Mouse (Mus musculus): ENCODE results near the gene Wfdc2. TPM values are rescaled to one million over a fixed set of nuclear protein-coding genes. Genes with fewer than 3 reads are reported as not detected.
A peak's percentile ranks its signal among the peaks of the same experiment; 100 is the strongest.
"Not testable (repeated sequence)": the region's sequence is repeated elsewhere in the genome, so short reads cannot be mapped to it uniquely, and the experiment has no call there.

Gene Wfdc2
- total RNA-seq, 2 experiments from 2014 or later = 2.1 TPM; not detected in 1

DNA sequence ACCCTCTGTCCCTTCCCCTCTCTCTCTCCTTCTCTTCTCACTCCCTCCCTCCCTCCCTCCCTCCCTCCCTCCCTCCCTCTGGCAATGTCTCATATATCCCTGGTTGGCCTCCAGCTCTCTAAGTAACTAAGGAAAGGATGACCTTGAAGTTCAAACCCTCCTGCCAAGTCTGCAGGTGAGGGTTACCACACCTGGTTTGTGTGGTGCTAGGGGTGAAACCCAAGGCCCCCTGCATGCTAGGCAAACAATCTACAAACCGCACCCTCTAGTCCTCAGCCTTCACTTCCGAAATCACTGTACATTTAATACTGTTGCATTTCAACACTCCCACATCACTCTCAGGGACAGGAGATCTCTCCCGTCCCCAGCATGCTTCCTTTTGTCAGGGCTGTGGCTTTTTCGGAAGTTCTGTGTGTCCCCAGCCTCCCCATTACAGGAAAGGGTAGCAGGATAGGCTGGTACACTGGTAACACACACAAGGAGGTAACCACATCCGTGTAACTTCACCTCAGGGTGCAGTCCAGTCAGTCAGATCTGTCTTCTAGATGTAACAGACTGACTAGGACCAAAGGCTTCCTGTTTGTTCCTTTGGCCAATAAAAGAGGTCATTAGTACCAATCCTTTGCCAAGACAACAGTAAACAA is 17.6 kb upstream of the Wfdc2 start:
- DNase-seq = no peak
- intact Hi-C loops (cut with DNase I) = no loop called here

DNA sequence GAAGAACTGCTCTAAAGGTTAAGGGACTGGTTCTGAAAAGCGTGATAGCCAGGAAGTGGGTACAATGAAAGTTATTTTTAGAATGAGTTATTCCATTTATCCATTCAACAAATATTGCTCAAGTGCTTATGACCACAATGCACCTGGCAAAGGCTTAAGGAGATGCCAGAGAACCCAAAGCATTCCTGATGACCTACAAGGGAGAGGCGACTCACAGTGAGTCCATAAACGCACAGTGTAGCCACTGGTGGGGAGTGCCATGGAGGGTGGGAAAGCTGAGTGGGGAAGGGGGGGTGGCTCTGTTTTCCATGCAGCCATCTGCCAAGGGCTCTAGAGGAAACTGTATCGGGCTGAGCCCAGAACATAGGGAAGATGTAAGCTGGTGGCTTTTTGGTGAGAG is 12.9 kb upstream of the Wfdc2 start:
- intact Hi-C loops (cut with DNase I) = no loop called here
- no peak for DNase-seq

DNA sequence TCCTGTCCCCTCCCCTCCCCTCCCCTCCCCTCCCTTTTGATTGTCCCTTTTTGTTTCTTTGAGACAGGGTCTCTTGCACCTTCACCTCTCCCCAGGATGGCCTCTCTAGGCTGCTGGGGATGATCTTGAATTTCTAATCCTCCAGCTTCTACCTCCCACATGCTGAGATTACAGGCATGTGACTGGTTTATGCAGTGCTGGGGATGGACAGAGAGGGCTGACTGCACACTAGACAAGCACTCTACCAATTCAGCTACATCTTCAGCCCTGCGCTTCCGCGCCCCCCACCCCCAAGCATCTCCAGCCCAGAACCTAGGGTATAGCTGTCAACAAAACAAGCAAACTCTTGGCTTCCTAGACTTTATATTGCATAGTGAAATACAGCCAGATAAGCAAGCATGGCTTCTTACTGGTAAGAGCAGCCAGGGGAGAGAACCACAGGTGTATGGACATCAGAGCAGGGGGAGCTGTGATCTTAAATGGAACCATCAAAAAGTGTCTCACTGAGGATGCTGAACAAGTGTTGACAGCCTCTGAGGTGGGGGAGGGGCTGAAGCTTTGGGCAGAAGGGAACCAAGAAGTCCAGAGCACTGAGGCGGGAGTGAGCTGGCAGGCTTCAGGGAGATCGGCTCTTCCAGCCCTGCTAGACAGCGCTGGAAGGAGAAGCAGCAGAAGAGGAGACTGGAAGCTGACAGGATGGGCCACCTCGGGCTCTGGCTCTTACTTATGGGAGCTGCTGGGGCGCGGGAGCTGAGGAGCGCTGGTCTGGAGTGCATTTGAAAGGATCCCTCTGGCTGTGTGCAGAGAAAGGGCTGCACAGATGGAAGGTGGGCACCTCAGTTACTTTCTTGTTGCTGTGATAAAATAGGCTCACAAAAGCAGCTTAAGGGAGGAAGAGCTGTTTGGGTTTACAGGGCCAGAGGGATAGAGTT is 12.0 kb upstream of the Wfdc2 start:
- peak; percentile 21 for DNase-seq
- intact Hi-C loops (cut with DNase I) = no loop called here

DNA sequence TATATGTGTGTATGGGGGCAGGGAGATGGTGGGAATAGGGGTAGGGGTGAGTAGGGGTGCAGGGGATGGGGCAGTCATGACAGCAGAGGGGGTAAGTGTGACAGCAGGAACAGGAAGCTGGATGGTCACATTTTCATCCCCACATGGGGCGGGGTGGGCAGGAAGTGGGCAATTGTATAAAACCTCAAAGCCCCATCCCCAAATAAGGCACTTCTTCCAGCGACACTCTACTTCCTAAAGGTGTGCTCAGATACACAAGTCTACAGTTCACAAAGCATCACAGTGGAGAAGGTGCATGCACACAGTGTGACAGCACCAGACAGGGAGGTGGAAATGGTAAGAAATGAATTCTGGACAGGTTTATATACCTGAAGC is 11.3 kb upstream of the Wfdc2 start:
- intact Hi-C loops (cut with DNase I) = no loop called here
- DNase-seq = no peak

DNA sequence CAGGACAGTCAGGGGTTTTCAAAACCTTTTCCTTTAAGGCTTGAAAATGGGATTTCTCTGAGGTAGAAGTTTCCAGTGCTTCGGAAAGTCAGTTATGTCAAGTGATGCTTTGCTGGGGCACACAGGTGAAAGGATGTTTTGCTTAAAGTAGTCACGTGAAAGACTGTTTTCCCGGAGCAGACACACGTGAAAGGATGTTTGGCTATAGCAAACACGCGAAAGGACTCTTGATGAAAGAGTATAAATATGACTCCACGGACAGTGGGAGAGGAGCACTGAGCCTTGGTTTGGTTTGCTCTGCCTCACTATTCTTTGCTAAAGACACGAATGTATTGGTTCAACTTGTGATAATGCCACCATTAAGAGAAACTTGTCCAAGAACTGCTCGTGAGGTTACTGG is 10.7 kb upstream of the Wfdc2 start:
- no peak for DNase-seq
- intact Hi-C loops (cut with DNase I) = no loop called here

DNA sequence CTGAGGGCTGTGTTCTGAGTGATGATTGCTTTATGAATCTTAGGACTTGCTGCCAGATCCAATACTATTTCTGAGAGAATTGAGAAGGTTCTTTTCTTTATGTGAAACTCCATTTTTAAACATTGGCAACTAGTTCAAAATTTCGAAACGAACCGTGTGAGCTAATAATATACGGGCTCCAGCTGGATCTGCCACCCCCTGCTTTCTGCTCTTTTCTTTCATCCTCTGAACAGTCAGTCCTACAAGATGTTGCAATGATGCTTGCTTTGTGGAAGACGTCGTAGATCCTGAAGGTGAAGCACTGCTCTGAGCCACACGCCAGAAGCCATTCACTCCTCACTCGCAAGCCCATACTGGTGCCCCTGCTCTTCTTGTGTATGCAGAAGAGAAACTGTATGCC is 3.8 kb upstream of the Wfdc2 start:
- intact Hi-C loops (cut with DNase I) = no loop called here
- DNase-seq = no peak

DNA sequence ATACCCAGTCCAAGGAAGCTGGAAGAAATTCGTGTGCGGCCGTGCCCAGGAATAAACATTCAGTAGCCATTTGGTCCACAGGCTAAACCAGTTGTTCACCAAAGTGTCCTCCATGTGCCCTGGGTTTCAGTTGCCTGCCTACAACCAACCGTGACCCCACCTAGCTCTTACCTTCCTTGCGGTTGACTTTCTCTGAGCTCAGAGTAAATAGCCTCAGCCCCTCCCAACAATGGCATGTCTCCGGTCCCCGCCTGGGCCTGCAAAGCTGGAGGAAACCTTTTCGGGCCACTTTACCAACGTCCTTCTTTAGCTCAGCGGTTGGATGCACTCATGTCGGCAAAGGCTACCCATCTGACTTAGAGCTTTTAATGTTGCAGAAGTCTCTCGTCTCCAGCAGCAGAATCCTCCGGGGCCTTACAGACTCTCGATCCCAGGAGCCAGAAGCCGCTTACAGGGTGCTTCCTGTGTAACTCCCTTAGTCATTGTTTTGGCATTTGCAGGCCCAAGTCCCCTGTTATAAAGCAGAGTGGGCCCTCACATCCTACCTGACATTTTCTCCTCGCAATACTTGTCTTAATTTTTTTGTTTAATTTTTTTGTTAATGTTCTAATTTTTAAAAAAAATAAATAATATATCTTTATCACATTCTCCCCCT is 3.1 kb upstream of the Wfdc2 start:
- DNase-seq = no peak
- intact Hi-C loops (cut with DNase I) = no loop called here

DNA sequence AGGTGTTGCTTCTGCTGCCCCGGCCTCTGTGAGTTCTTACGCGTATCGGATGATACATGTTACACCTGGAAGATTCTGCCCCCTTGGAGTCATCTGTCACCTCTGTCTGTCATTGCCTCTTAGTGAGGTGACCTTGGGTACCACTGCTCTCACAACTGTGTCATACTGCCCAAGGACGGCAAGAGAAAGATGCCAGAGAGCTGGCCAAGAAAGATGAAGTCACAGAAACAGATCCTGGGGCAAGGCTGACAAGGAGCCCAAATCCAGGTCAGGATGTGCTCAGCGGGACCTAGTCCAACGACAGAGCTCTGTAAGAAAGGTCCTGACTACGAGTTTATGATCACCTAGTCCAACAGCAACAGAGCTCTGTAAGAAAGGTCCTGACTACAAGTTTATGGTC is 2.1 kb upstream of the Wfdc2 start:
- intact Hi-C loops (cut with DNase I) = loop anchor here (10.0 kb wide), 1 partner anchor 135 kb away; no protein-coding TSS in a partner anchor
- no peak for DNase-seq

DNA sequence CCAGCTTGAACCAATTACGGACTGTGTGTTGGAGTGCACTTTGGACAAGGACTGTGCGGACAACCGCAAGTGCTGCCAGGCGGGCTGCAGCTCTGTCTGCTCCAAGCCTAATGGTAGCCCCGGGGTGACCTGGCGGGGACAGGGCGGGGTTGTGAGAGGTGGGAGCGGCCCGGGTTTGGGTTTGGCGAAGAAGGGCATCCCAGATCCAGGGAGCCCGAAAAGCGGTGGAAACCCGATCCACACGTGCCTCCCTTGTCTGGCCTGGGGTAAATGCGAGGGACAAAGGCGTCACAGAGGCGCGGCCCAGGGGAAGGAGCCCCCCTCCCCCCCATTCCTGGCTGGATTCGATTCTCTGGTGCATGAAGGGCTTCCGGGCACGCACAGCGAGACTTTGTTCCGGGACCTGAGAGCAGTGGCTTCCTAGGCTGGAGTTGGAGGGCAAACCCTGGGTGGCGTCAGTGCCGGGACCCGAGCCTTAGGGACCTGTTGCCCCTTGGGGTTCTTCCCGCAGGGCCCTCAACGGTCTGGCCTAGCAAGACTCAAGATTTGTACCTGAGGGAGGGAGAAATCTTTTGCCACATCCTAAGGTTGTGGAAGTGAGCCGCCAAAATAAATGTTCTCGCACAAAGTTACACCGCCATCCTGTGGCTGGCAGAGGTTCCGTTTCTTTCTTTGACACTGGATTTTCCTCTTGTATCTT is 1.3 kb downstream of the Wfdc2 start:
- DNase-seq = peak; percentile 17
- intact Hi-C loops (cut with DNase I) = loop anchor here (10.0 kb wide), 1 partner anchor 139 kb away; no protein-coding TSS in a partner anchor

DNA sequence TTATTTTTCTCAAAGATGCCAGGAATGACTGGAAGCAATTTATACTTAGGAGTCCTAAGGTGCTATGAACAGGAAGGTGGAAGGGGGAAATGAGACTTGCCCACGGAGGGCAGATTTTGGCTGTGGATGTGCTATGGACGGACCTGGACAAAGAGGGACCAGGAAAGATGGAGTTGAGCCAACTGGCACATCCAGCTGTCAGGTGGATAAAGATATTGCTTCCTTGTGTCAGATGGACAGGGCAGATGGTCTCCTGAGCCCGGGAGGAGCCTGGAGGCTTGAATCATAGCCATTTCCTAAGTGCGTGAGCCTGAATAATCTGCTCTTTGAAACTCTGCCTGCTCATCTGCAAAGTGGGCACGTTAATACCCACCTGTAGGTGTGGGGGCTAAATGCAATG is 2.1 kb downstream of the Wfdc2 start:
- intact Hi-C loops (cut with DNase I) = loop anchor here (10.0 kb wide), 1 partner anchor 140 kb away; no protein-coding TSS in a partner anchor
- peak; percentile 37 for DNase-seq

DNA sequence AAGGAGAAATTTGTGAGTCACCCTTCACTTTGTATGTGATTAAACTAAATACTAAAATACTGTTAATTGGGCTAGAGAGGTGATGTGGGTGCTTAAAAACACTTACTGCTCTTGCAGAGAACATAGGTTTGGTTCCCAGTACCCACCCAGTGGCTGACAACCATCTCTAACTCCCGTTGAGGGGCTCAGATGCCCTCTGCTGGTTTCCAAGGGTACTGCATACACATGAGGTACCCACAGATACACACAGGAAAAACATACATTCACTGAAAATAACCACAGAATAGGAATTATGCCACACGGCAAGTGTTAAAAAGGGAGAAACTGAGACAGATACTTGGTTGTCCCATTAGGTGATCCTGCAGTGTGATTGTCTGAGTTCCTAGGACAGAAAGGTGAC is 4.8 kb downstream of the Wfdc2 start:
- intact Hi-C loops (cut with DNase I) = loop anchor here (10.0 kb wide), 1 partner anchor 142 kb away; no protein-coding TSS in a partner anchor
- no peak for DNase-seq

DNA sequence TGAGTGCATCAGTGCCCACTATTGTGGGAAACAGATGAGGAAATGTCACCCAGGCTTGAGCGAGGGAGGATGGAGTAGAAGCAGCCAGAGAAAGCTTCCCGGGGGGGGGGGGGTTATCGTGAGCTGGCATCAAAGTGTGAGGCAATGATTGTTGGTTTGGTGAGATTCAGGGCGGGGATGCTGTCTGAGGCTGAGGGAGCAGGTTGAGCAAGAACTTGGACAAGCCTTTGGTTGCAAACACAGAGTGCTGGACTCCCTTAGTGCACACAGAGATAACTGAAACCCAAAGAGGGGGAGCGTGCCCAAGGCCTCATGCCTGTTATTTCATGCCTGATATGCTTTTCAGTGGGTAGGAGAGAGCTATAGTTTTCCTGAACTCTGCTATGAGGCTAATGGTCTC is 5.2 kb downstream of the Wfdc2 start:
- DNase-seq = no peak
- intact Hi-C loops (cut with DNase I) = loop anchor here (10.0 kb wide), 1 partner anchor 143 kb away; no protein-coding TSS in a partner anchor

DNA sequence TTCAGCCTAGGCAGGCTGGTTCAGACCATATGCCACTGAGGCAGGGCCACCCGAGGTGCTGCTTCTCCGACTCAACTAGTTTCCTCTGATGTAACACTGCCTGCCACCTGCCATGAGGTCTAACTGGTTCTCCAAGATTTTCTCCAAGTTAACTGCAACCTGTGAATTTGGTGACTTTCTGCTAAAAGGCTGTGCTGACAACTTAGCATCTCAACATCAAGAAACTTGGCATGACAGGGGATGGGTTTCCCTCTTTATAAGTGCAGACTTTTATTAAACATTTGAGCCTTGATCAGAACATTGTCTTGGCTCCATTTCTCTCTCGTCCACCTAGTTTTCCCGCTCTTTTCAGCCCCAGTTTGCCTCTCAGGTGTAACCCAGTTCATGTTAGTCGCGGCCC is 11.1 kb downstream of the Wfdc2 start, which contains the start of gene Spint3:
Gene Spint3, minus strand, starts transcription at position 101 of the 400 bp plus-strand sequence.
- intact Hi-C loops (cut with DNase I) = not testable (repeated sequence)

DNA sequence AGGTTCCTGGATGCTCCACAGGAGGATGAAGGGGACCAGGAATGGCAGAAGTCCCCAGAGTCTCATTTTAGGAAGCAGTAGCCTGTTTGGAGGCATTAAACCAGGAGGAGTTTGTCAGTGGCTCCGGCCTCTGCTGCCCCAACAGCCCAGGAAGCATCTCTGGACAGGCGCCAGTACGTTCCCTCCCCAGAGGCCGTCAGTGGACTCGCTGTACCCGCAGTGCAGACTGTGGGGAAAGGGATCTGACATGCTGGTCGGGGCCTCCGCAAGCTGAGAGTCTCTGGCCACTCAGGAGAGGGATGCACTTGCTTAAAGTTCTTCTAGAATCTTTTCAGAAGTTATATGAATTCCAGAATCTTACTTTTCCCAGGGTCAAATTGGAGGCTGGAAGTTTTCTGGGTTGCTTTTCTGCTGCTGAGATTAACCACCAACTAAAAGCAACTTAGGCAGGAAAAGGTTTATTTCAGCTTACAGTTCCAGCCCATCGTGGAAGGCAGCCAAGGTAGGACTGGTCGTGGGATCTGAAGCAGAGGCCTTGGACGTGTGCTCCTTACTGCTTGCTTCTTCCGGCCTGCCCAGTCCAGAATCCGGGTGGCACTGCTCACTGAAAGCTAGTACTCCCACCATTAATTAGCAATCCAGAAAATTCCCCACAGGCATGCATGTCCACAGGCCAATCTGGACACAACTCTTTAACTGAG is 23.0 kb downstream of the Wfdc2 start, which contains the start of gene Wfdc6a:
Gene Wfdc6a, minus strand, starts transcription at position 423 of the 701 bp plus-strand sequence.
- intact Hi-C loops (cut with DNase I) = not testable (repeated sequence)

More for the DNA sequence above, 11.1 kb downstream of the Wfdc2 start, which contains the start of gene Spint3:
- not testable (repeated sequence) for DNase-seq

DNA sequence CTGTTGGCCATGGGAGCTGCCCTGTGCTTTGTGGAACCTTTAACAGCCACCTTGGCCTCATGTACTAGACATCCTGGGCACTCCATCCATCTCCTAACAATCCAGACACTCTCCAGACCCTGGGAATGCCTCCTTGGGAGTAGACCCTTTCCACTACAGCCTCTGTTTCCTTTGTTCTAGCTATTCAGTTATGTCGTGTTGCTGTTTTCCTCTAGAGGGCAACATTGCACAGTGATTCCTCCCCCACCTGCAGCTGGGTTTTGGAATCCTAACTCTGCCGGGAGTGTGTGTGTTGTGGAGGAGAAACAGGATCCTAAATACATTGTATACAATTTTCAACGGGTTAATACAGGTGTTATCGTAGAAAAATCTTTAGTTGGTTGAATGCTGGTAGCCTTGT is 29.8 kb downstream of the Wfdc2 start:
- DNase-seq = peak; percentile 13
- intact Hi-C loops (cut with DNase I) = loop anchor here (2.0 kb wide), 1 partner anchor 135 kb away; no protein-coding TSS in a partner anchor

More for the DNA sequence above, 23.0 kb downstream of the Wfdc2 start, which contains the start of gene Wfdc6a:
- DNase-seq = not testable (repeated sequence)

DNA sequence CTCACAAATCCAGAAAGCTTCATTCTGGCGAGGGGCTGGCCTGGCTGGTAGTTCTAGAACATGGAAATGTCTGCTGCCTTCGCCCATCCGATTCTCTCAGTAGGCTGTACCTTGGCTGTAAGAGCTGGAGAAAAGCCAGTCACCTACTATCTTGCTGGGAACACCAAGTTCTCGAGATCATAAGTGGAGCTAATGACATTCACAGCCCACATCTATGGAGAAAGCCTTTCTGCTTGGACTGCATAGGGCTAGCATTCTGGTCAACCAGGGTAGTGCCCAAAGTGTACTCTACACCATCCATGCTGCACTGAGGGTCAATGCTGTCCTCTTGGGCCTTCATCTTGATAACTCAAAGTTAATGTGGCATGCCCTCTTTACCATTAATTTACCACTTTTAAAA is 31.3 kb downstream of the Wfdc2 start, which contains the start of gene Eppin:
Gene Eppin, minus strand, starts transcription at position 101 of the 400 bp plus-strand sequence.
- DNase-seq = no peak
- intact Hi-C loops (cut with DNase I) = loop anchor here (2.0 kb wide), 1 partner anchor 133 kb away; no protein-coding TSS in a partner anchor

DNA sequence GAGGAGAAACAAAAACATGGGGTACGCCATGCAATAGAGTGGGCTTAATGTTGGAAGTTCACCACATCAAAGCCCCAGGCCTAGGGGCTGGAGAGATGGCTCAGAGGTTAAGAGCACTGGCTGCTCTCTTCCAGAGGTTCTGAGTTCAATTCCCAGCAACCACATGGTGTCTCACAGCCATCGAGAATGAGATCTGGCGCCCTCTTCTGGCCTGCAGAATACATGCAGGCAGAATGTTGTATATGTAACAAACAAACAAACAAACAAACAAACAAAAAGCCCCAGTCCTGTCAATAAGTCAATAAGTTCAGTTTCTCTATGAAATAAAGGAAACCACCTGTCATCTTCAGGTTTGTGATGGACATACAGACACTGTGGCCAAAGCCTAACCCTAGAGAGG is 38.0 kb downstream of the Wfdc2 start:
- intact Hi-C loops (cut with DNase I) = no loop called here

DNA sequence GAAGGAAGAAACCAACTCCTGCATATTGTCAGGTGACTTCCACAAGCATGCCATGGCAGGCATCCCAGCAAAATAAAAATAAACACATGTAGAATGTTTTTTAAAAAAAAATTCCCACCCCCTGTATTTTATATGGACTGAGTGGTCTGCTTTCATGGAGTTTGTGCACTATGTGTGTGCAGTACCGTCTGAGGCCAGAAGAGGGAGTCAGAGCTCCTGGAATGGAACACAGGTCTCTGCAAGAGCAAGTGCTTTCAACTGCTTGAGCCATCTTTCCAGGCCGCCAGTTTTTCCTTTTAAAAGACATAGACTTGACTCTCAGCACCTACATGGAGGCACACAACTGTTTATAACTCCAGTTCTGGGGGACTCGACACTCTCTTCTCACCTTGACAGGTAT is 41.3 kb downstream of the Wfdc2 start:
- intact Hi-C loops (cut with DNase I) = no loop called here
- DNase-seq = no peak

More for the DNA sequence above, 38.0 kb downstream of the Wfdc2 start:
- DNase-seq = no peak

DNA sequence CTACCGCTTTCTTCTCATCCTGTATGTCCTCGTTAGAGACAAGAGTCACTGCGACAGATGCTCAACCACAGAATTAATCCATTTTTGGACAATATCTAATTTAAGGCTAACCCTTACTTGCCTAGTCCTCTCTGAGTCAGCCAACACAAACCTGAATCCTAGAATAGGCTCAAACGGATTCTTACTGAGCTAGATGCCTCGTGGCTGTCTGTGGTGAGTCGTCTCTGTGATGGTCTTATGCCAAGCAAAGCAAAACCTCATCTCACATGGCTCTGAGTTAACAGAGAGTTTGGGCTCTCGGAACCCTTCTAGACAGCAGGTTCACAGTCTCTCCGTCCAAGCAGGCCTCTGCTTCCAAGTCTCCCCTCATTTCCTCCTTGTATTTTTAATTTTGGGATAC is 42.2 kb downstream of the Wfdc2 start:
- DNase-seq = no peak
- intact Hi-C loops (cut with DNase I) = no loop called here
